Mouse (Mus musculus) CH12.LX (cell line): ENCODE data around the gene Dlg1. TPM values are rescaled to one million over a fixed set of nuclear protein-coding genes. Genes with fewer than 3 reads are reported as not detected.

Experiments
- DNase-seq: peaks from one replicate; pipeline ENCODE4 v3.0.0-alpha.2; 2013; ENCODE audit errors: extremely low read depth
- H3K27ac ChIP-seq: 2 replicates; pipeline ENCODE4 v1.5.1; 2012; ENCODE audit warnings: low read depth, mild to moderate bottlenecking, control low read depth, moderate library complexity; ENCODE audit not compliant: insufficient read depth
- H3K27me3 ChIP-seq: replicated peaks from 2 replicates; pipeline ENCODE3; 2012; ENCODE audit warnings: inconsistent platforms
- H3K36me3 ChIP-seq, 2 experiments: replicated peaks in 1 of 2; 2 replicates each; pipeline versions ENCODE3 to v1.6.1; 2012; ENCODE audit warnings: inconsistent platforms in 1 of 2, low read length in 1 of 2, mild to moderate bottlenecking in 1 of 2, mixed read lengths in 1 of 2, moderate library complexity in 1 of 2; ENCODE audit not compliant: control insufficient read depth in 1 of 2, insufficient read depth in 1 of 2
- H3K4me1 ChIP-seq, 2 experiments: 2 replicates each; pipeline ENCODE4 v1.6.1; 2012; ENCODE audit warnings: inconsistent platforms in 1 of 2, moderate library complexity in 1 of 2; ENCODE audit not compliant: insufficient read depth in 2 of 2, control insufficient read depth in 1 of 2
- H3K4me2 ChIP-seq: 2 replicates; pipeline ENCODE4 v1.6.1; 2012; ENCODE audit warnings: low read depth, mild to moderate bottlenecking, control low read depth; ENCODE audit not compliant: poor library complexity, insufficient read depth, severe bottlenecking
- H3K4me3 ChIP-seq, 3 experiments: fragments of 150-350 bp in 1 of 3; sonication (generic) in 1 of 3; replicated peaks in 1 of 3; 2 replicates each; pipeline versions ENCODE3 to v1.5.1; 2011 to 2012; ENCODE audit warnings: low read depth in 2 of 3, low read length in 2 of 3, mild to moderate bottlenecking in 2 of 3, moderate library complexity in 2 of 3, control low read depth in 1 of 3, improper control_type of control experiment in 1 of 3, inconsistent platforms in 1 of 3, mixed read lengths in 1 of 3; ENCODE audit not compliant: poor library complexity in 1 of 3
- H3K79me2 ChIP-seq: replicated peaks from 2 replicates; pipeline ENCODE4 v1.6.1; 2012; ENCODE audit warnings: mild to moderate bottlenecking, moderate library complexity; ENCODE audit not compliant: control insufficient read depth, poor library complexity, insufficient read depth, severe bottlenecking; ENCODE audit errors: extremely low read depth
- H3K9ac ChIP-seq: 2 replicates; pipeline ENCODE4 v1.6.1; 2012; ENCODE audit warnings: low read depth, mild to moderate bottlenecking, control low read depth, moderate library complexity; ENCODE audit not compliant: insufficient read depth
- H3K9me3 ChIP-seq: replicated peaks from 2 replicates; pipeline ENCODE3; 2012; ENCODE audit warnings: low read length, inconsistent platforms, mixed read lengths
- BHLHE40 ChIP-seq: IDR thresholded peaks from 2 replicates; pipeline ENCODE4 v1.6.1; 2011; ENCODE audit warnings: mild to moderate bottlenecking, low read depth, low read length, improper control_type of control experiment
- CHD1 ChIP-seq: IDR thresholded peaks from 2 replicates; pipeline ENCODE4 v1.6.1; 2012; ENCODE audit warnings: low read depth, low read length, improper control_type of control experiment, inconsistent platforms
- CHD2 ChIP-seq: IDR thresholded peaks from 2 replicates; pipeline ENCODE4 v1.6.1; 2011; ENCODE audit warnings: low read length, improper control_type of control experiment
- E2F4 ChIP-seq: IDR thresholded peaks from 2 replicates; pipeline ENCODE4 v1.6.1; 2011; ENCODE audit warnings: low read depth, low read length, improper control_type of control experiment; ENCODE audit not compliant: insufficient replicate concordance
- ETS1 ChIP-seq: conservative IDR thresholded peaks from 2 replicates; pipeline ENCODE4 v1.6.1; 2012; ENCODE audit warnings: low read depth, mild to moderate bottlenecking, inconsistent platforms, low read length, improper control_type of control experiment, moderate library complexity
- HCFC1 ChIP-seq: IDR thresholded peaks from 2 replicates; pipeline ENCODE4 v1.6.1; 2012; ENCODE audit warnings: low read depth, mild to moderate bottlenecking, inconsistent platforms, low read length, improper control_type of control experiment
- JUN ChIP-seq: IDR thresholded peaks from 2 replicates; pipeline ENCODE4 v1.6.1; 2011; ENCODE audit warnings: low read depth, mild to moderate bottlenecking, low read length, improper control_type of control experiment, moderate library complexity; ENCODE audit not compliant: insufficient read depth
- JUND ChIP-seq: conservative IDR thresholded peaks from 2 replicates; pipeline ENCODE4 v1.6.1; 2011; ENCODE audit warnings: low read depth, low read length, improper control_type of control experiment
- MAX ChIP-seq: IDR thresholded peaks from 2 replicates; pipeline ENCODE4 v1.6.1; 2011; ENCODE audit warnings: low read length, improper control_type of control experiment
- MEF2A ChIP-seq: IDR thresholded peaks from 2 replicates; pipeline ENCODE4 v1.6.1; 2014; ENCODE audit warnings: low read depth, mild to moderate bottlenecking, inconsistent platforms, low read length, improper control_type of control experiment, borderline replicate concordance
- MYC ChIP-seq: IDR thresholded peaks from 2 replicates; pipeline ENCODE4 v1.6.1; 2011; ENCODE audit warnings: low read depth, mild to moderate bottlenecking, improper control_type of control experiment, low read length
- NRF1 ChIP-seq: IDR thresholded peaks from 2 replicates; pipeline ENCODE4 v1.6.1; 2014; ENCODE audit warnings: low read depth, mild to moderate bottlenecking, inconsistent platforms, low read length, improper control_type of control experiment, moderate library complexity
- POLR2AphosphoS2 ChIP-seq: IDR thresholded peaks from 2 replicates; pipeline ENCODE4 v1.6.1; 2011; ENCODE audit warnings: low read depth, low read length, improper control_type of control experiment
- TBP ChIP-seq: conservative IDR thresholded peaks from 2 replicates; pipeline ENCODE4 v1.6.1; 2011; ENCODE audit warnings: low read depth, low read length, improper control_type of control experiment
- TCF12 ChIP-seq: IDR thresholded peaks from 2 replicates; pipeline ENCODE4 v1.6.1; 2014; ENCODE audit warnings: low read depth, mild to moderate bottlenecking, inconsistent platforms, low read length, improper control_type of control experiment
- UBTF ChIP-seq: IDR thresholded peaks from 2 replicates; pipeline ENCODE4 v1.6.1; 2012; ENCODE audit warnings: low read depth, mild to moderate bottlenecking, inconsistent platforms, low read length, improper control_type of control experiment, moderate library complexity
- USF1 ChIP-seq: IDR thresholded peaks from 2 replicates; pipeline ENCODE4 v1.6.1; 2014; ENCODE audit warnings: low read depth, mild to moderate bottlenecking, inconsistent platforms, low read length, improper control_type of control experiment
- USF2 ChIP-seq: conservative IDR thresholded peaks from 2 replicates; pipeline ENCODE4 v1.6.1; 2011; ENCODE audit warnings: low read depth, low read length, improper control_type of control experiment
- ZC3H11A ChIP-seq: IDR thresholded peaks from 2 replicates; pipeline ENCODE4 v1.6.1; 2012; ENCODE audit warnings: low read depth, mild to moderate bottlenecking, inconsistent platforms, low read length, improper control_type of control experiment
- ZMIZ1 ChIP-seq: IDR thresholded peaks from 2 replicates; pipeline ENCODE4 v1.6.1; 2012; ENCODE audit warnings: low read depth, mild to moderate bottlenecking, inconsistent platforms, low read length, improper control_type of control experiment
- dilution Hi-C: fragments of 300-500 bp; cut with MboI; formaldehyde crosslinking; loops from 2 replicates; pipeline ENCODE4 v1.14.3; 2020; ENCODE audit warnings: low sequenced_read_pairs; ENCODE audit not compliant: extremely low pct_unique_long_range_greater_than_20kb, extremely low pct_ligation_motif_present
- in situ Hi-C: fragments of 300-500 bp; cut with MboI; formaldehyde crosslinking; loops from 3 replicates; pipeline ENCODE4 v1.14.3; 2019; ENCODE audit warnings: low sequenced_read_pairs, low pct_ligation_motif_present, low pct_unique_long_range_greater_than_20kb, mixed read lengths
- polyA plus RNA-seq: library from polyadenylated mRNA; unstranded; fragments of >175 nt; gene quantifications from 2 replicates; pipeline ENCODE4 v1.2.1, GENCODE M21; 2012; ENCODE audit warnings: low read depth; ENCODE audit not compliant: insufficient read length
- total RNA-seq, 2 experiments: library from RNA; depleted of rRNA; stranded (reverse); fragments of 300-350 nt in 1 of 2; fragments of >200 nt in 1 of 2; gene quantifications; 2 replicates each; pipeline ENCODE4 v1.2.3; 2012 to 2014

Dlg1 gene
- total and polyA plus RNA-seq, 3 experiments, result 29.0 to 47.9 (median 37.4) TPM

GRCm38 (mm10) chr16:31756436-31756835 is 93.2 kb downstream of the Dlg1 start:
- peak overlapping the region; percentile 44; the same call in 1 of the 2 replicates for H3K4me2 ChIP-seq
- no peaks in the 10 kb centered on the region for H3K27me3 ChIP-seq
- H3K27ac ChIP-seq, result no peak overlapping the region
- H3K36me3 ChIP-seq, result peaks cover 0 to 4% of the 10 kb centered on the region in 2 experiments
- no peak for TF ChIP-seq USF2
- no peak for TF ChIP-seq NRF1
- TF ChIP-seq TBP, result no peak
- TF ChIP-seq MYC, result no peak
- TF ChIP-seq POLR2AphosphoS2, result no peak
- no peak for TF ChIP-seq ZC3H11A
- H3K4me1 ChIP-seq, result peaks cover 7 to 51% of the 10 kb centered on the region in 2 experiments
- peaks cover 3% of the 10 kb centered on the region for H3K9me3 ChIP-seq
- no peak overlapping the region for H3K4me3 ChIP-seq
- no peak overlapping the region for H3K9ac ChIP-seq
- dilution Hi-C loops, result no loop called here
- peaks cover 5% of the 10 kb centered on the region; the same call in 1 of the 2 replicates for H3K79me2 ChIP-seq
- in situ Hi-C loops, result no loop called here
- no peak for DNase-seq

GRCm38 (mm10) chr16:31757606-31758005 is 94.4 kb downstream of the Dlg1 start:
- DNase-seq, result peak; percentile 50
- peaks cover 3% of the 10 kb centered on the region for H3K9me3 ChIP-seq
- TF ChIP-seq TCF12 (no peak), MAX (no peak), UBTF (no peak), USF1 (no peak), MEF2A (no peak), E2F4 (no peak), HCFC1 (no peak), BHLHE40 (no peak), POLR2AphosphoS2 (no peak), JUN (no peak), NRF1 (no peak), ZMIZ1 (no peak), JUND (no peak), CHD2 (no peak), TBP (no peak), ETS1 (no peak), CHD1 (no peak), ZC3H11A (no peak)
- dilution Hi-C loops (no loop called here), in situ Hi-C loops (no loop called here)
- no peaks in the 10 kb centered on the region for H3K27me3 ChIP-seq
- H3K79me2 ChIP-seq, result peaks cover 5% of the 10 kb centered on the region; the same call in 1 of the 2 replicates
- no peak overlapping the region for H3K27ac ChIP-seq
- H3K9ac ChIP-seq, result no peak overlapping the region
- H3K4me2 ChIP-seq, result no peak overlapping the region
- peaks cover 0 to 6% of the 10 kb centered on the region in 2 experiments for H3K36me3 ChIP-seq
- H3K4me1 ChIP-seq, result peaks cover 7 to 51% of the 10 kb centered on the region in 2 experiments
- H3K4me3 ChIP-seq, result no peak overlapping the region
